26 mouse cellular contexts compared by ENCODE assay signal in the genomic region with DNA sequence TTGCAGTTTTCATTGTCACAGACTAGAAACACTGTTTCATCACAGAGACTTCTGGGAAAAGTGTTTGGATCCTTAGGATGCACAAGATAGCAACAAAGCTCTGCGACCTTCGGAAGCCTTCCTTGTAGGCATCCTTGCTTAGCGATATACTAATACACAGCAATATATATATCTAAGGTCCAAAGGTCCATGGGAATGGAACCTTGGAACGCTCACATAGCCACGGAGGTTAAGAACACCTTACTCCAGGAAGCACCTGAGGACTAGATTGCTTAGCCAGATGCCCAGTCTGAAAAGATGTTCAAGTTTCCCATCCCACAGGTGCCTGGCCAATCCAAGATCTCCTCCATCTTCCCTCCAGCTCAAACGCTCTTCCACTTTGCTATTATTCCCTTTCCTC. TPM values are rescaled to one million over a fixed set of nuclear protein-coding genes. Genes with fewer than 3 reads are reported as not detected.
DNase-seq lines count a peak whose midpoint lies in the region; ATAC-seq and TF ChIP-seq lines count a peak whose summit lies in the region.
"Had no signal": no experiment of that assay in that cellular context is flagged by ENCODE, and none has a peak within 500 bp of the region (broad histone marks: within the 10 kb centered on the region; RNA-seq: fewer than 3 reads in every experiment).

No protein-coding gene starts in this region.

- intact Hi-C loops in heart, postnatal 36 days (cut with DNase I): no loop called here
- intact Hi-C loops in heart, postnatal 25 days (cut with DNase I): no loop called here

- TF ChIP-seq CTCF in heart, postnatal 0 days (IDR thresholded peaks at IDR 0.05; ENCODE audit: low read depth): no peak

- no peaks in the 10 kb centered on the region for H3K9me3 ChIP-seq in heart, embryonic 11.5 days (replicated peaks; ENCODE audit: control insufficient read depth, low read length)
- no peaks in the 10 kb centered on the region for H3K9me3 ChIP-seq in heart, embryonic 14.5 days (ENCODE audit: control insufficient read depth, low read length)
- H3K9me3 ChIP-seq in heart, postnatal 0 days (replicated peaks; ENCODE audit: control insufficient read depth, low read length): no peaks in the 10 kb centered on the region
- H3K9me3 ChIP-seq: embryonic facial prominence, embryonic 12.5 days; embryonic facial prominence, embryonic 15.5 days; hindbrain, embryonic 12.5 days; hindbrain, embryonic 15.5 days had no signal

- DNase-seq in heart, postnatal 36 days: no peak
- DNase-seq in heart, postnatal 25 days (ENCODE audit: low spot score): no peak
- no peak for DNase-seq in heart, postnatal 0 days (ENCODE audit: low spot score)
- no peak for DNase-seq in heart, adult 8-10 months (ENCODE audit: low spot score)
- DNase-seq in layer of hippocampus, postnatal 10 days (ENCODE audit: low spot score in 2 of 2): no peak
- DNase-seq: adrenal gland, adult 2 months; adrenal gland, postnatal 14 days; cerebellum, adult 11 months; cerebellum, adult 2 months; cerebellum, adult 9-11 months; cerebellum, postnatal 25 days; forebrain, postnatal 0 days; gastrocnemius, adult 2 months; gastrocnemius, postnatal 14 days; kidney, adult 2 months had no signal

- peak overlapping the region; percentile 74 for H3K27ac ChIP-seq in heart, embryonic 11.5 days (ENCODE audit: low read depth, low read length)
- H3K27ac ChIP-seq in heart, embryonic 14.5 days (replicated peaks in 1 of 2; ENCODE audit: control insufficient read depth in 1 of 2, insufficient read depth in 1 of 2, low read depth in 2 of 2, low read length in 2 of 2): peak overlapping the region; percentile 57 to 79
- H3K27ac ChIP-seq in heart, postnatal 0 days (ENCODE audit: low read depth): peak overlapping the region; percentile 77
- H3K27ac ChIP-seq: embryonic facial prominence, embryonic 12.5 days; embryonic facial prominence, embryonic 15.5 days; hindbrain, embryonic 12.5 days; hindbrain, embryonic 15.5 days; kidney, postnatal 0 days had no signal

- ATAC-seq in heart, embryonic 11.5 days (replicated peaks; ENCODE audit: insufficient number of reproducible peaks, low FRiP score, low TSS enrichment): no peak
- ATAC-seq in heart, embryonic 14.5 days (ENCODE audit: insufficient number of reproducible peaks, insufficient read depth, low FRiP score, low read depth): no peak
- no peak for ATAC-seq in heart, postnatal 0 days (ENCODE audit: insufficient read depth, low read depth)
- ATAC-seq: CD4-positive, CD25-positive, alpha-beta regulatory T cell, adult 4 months; forebrain, embryonic 14.5 days; forebrain, postnatal 0 days had no signal

- no peak overlapping the region for H3K4me2 ChIP-seq in heart, embryonic 11.5 days
- H3K4me2 ChIP-seq in heart, embryonic 14.5 days (ENCODE audit: low read length): peak overlapping the region; percentile 22
- 0 out of 2 replicates have a peak overlapping the region, but pooled peaks have one; percentile 11 for H3K4me2 ChIP-seq in heart, postnatal 0 days (ENCODE audit: low read depth, low read length)
- H3K4me2 ChIP-seq: embryonic facial prominence, embryonic 12.5 days; embryonic facial prominence, embryonic 15.5 days; hindbrain, embryonic 12.5 days; hindbrain, embryonic 15.5 days had no signal

- 81% methylated on average over 6 of the region's 6 CpGs for WGBS in heart, embryonic 11.5 days (ENCODE audit: insufficient replicate concordance)
- WGBS in heart, embryonic 14.5 days: 76% methylated on average over 6 of the region's 6 CpGs
- WGBS in heart, postnatal 0 days: 82% methylated on average over 6 of the region's 6 CpGs

- H3K4me3 ChIP-seq in heart, embryonic 11.5 days (ENCODE audit: low read depth, low read length): no peak overlapping the region
- no peak overlapping the region for H3K4me3 ChIP-seq in heart, embryonic 14.5 days (ENCODE audit: control insufficient read depth in 1 of 2, insufficient read depth in 1 of 2, low read depth in 1 of 2, low read length in 2 of 2)
- no peak overlapping the region for H3K4me3 ChIP-seq in heart, postnatal 0 days (ENCODE audit: low read depth, low read length)
- H3K4me3 ChIP-seq: embryonic facial prominence, embryonic 12.5 days; embryonic facial prominence, embryonic 15.5 days; gastrocnemius, adult 2 months; hindbrain, embryonic 12.5 days; hindbrain, embryonic 15.5 days had no signal

- H3K27me3 ChIP-seq in heart, embryonic 11.5 days (ENCODE audit: control insufficient read depth, insufficient read depth, low read length): no peaks in the 10 kb centered on the region
- H3K27me3 ChIP-seq in heart, embryonic 14.5 days (ENCODE audit: control insufficient read depth, insufficient read depth, low read length): no peaks in the 10 kb centered on the region
- no peaks in the 10 kb centered on the region for H3K27me3 ChIP-seq in heart, postnatal 0 days (ENCODE audit: control insufficient read depth, insufficient read depth, low read length)
- H3K27me3 ChIP-seq: embryonic facial prominence, embryonic 12.5 days; embryonic facial prominence, embryonic 15.5 days; hindbrain, embryonic 12.5 days; hindbrain, embryonic 15.5 days had no signal

- H3K9ac ChIP-seq in heart, embryonic 11.5 days (ENCODE audit: low read depth, low read length): no peak overlapping the region
- peak overlapping the region; percentile 28; the same call in 1 of the 2 replicates for H3K9ac ChIP-seq in heart, embryonic 14.5 days (ENCODE audit: low read length)
- H3K9ac ChIP-seq in heart, postnatal 0 days (replicated peaks; ENCODE audit: low read depth, low read length): no peak overlapping the region; the same call in 1 of the 2 replicates
- H3K9ac ChIP-seq: embryonic facial prominence, embryonic 12.5 days; embryonic facial prominence, embryonic 15.5 days; forebrain, postnatal 0 days; hindbrain, embryonic 12.5 days; hindbrain, embryonic 15.5 days had no signal

- H3K36me3 ChIP-seq in heart, embryonic 11.5 days (ENCODE audit: control insufficient read depth, insufficient read depth, low read length): peaks cover 4% of the 10 kb centered on the region; the same call in 1 of the 2 replicates
- peaks cover 43% of the 10 kb centered on the region for H3K36me3 ChIP-seq in heart, embryonic 14.5 days (ENCODE audit: control insufficient read depth, insufficient read depth, low read length)
- H3K36me3 ChIP-seq in heart, postnatal 0 days (replicated peaks; ENCODE audit: control insufficient read depth, insufficient read depth, low read length): peaks cover 26% of the 10 kb centered on the region
- H3K36me3 ChIP-seq: embryonic facial prominence, embryonic 12.5 days; embryonic facial prominence, embryonic 15.5 days; hindbrain, embryonic 12.5 days; hindbrain, embryonic 15.5 days had no signal

- H3K4me1 ChIP-seq in heart, embryonic 11.5 days (ENCODE audit: control insufficient read depth, insufficient read depth, low read length): peaks cover 45% of the 10 kb centered on the region
- peaks cover 41 to 62% of the 10 kb centered on the region in 2 experiments for H3K4me1 ChIP-seq in heart, embryonic 14.5 days (ENCODE audit: control insufficient read depth in 2 of 2, insufficient read depth in 2 of 2, low read length in 2 of 2)
- peaks cover 46% of the 10 kb centered on the region for H3K4me1 ChIP-seq in heart, postnatal 0 days (ENCODE audit: control insufficient read depth, insufficient read depth)
- H3K4me1 ChIP-seq: embryonic facial prominence, embryonic 12.5 days; embryonic facial prominence, embryonic 15.5 days; hindbrain, embryonic 12.5 days; hindbrain, embryonic 15.5 days had no signal

- no peak for TF ChIP-seq EP300 in heart, postnatal 0 days (IDR thresholded peaks at IDR 0.05; ENCODE audit: low read depth)

RNA-seq across cellular contexts. Expression of a gene that starts 26.4 kb away (rescaled TPM):
- polyA plus RNA-seq in heart, embryonic 11.5 days (2014; fragmentation: Nextera tagmentation; extraction: Ambion mirVana): 1,008 and 1,229 TPM in 2 replicates
- total RNA-seq in heart, postnatal 36 days (2021): 1,000 to 10,000 TPM; 1,744 to 1,878 TPM
- polyA plus RNA-seq in heart, embryonic 14.5 days (2014; fragmentation: Nextera tagmentation; extraction: Ambion mirVana): 1,376 and 1,533 TPM in 2 replicates
- 1,000 to 10,000 TPM; 1,826 to 1,902 TPM for total RNA-seq in heart, postnatal 25 days (2021)
- total RNA-seq in heart, postnatal 0 days (2014; rRNA removed; ENCODE audit: low replicate concordance): 1,276 and 1,578 TPM in 2 replicates
- 2,012 and 2,143 TPM in 2 replicates for polyA plus RNA-seq in heart, postnatal 0 days (2015; fragmentation: Nextera tagmentation; extraction: Ambion mirVana)
- total RNA-seq in heart, adult 8-10 months (2022): 1,000 to 10,000 TPM; 1,621 to 2,329 (median 1,848) TPM
- 10 to 100 TPM; 18.4 to 22.6 TPM for total RNA-seq in layer of hippocampus, postnatal 10 days (2021)
- total RNA-seq: common myeloid progenitor, adult 5-6 weeks; MEL had no signal

RNA-seq across cellular contexts. Expression of a gene that starts 56.3 kb away (rescaled TPM):
- 17.7 and 19.9 TPM in 2 replicates for polyA plus RNA-seq in heart, embryonic 11.5 days (2014; fragmentation: Nextera tagmentation; extraction: Ambion mirVana)
- total RNA-seq in heart, postnatal 36 days (2021): 100 to 1,000 TPM in 1 of 2 experiments, 10 to 100 TPM in 1; 59.9 to 102 TPM
- 14.8 and 17.5 TPM in 2 replicates for polyA plus RNA-seq in heart, embryonic 14.5 days (2014; fragmentation: Nextera tagmentation; extraction: Ambion mirVana)
- 10 to 100 TPM; 87.6 to 93.6 TPM for total RNA-seq in heart, postnatal 25 days (2021)
- 10.1 and 25.3 TPM in 2 replicates for total RNA-seq in heart, postnatal 0 days (2014; rRNA removed; ENCODE audit: low replicate concordance)
- polyA plus RNA-seq in heart, postnatal 0 days (2015; fragmentation: Nextera tagmentation; extraction: Ambion mirVana): 9.1 and 9.8 TPM in 2 replicates
- total RNA-seq in heart, adult 8-10 months (2022): 100 to 1,000 TPM in 2 of 4 experiments, 10 to 100 TPM in 2; 78.6 to 124 (median 104) TPM
- total RNA-seq in layer of hippocampus, postnatal 10 days (2021): 10 to 100 TPM; 17.5 to 17.6 TPM

Comparison
In these comparisons a context has a peak if more than half of its experiments do, and no peak if none do; other contexts are left out.
1. RNA of a gene that starts 26.4 kb away (total RNA-seq): 1,621 to 2,329 TPM in heart, adult 8-10 months, 1,826 to 1,902 TPM in heart, postnatal 25 days, 1,744 to 1,878 TPM in heart, postnatal 36 days and 1,276 to 1,578 TPM in heart, postnatal 0 days; 18.4 to 22.6 TPM in layer of hippocampus, postnatal 10 days; every median in the first group is over 10 times any median in the second.
2. Peak in every context shown above with its lines, with median percentiles within 50 percentile points of each other: H3K27ac ChIP-seq.